Comparison of ENCODE assay signal across 17 mouse cellular contexts in genomic region chr7:29048615-29049014, GRCm38 (mm10).
DNase-seq lines count a peak whose midpoint lies in the region; ATAC-seq and TF ChIP-seq lines count a peak whose summit lies in the region.
"Had no signal": no experiment of that assay in that cellular context is flagged by ENCODE, and none has a peak within 500 bp of the region (broad histone marks: within the 10 kb centered on the region; RNA-seq: fewer than 3 reads in every experiment).

No protein-coding gene starts in this region.

- TF ChIP-seq POLR2A in myocyte (IDR thresholded peaks at IDR 0.05; ENCODE audit: insufficient read length, low read depth), result no peak

- no peak overlapping the region for H3ac ChIP-seq in myocyte (ENCODE audit: control insufficient read depth, insufficient read length)

- no peak overlapping the region for H3K4me2 ChIP-seq in forebrain, postnatal 0 days (ENCODE audit: low read depth)
- no peak overlapping the region for H3K4me2 ChIP-seq in forebrain, embryonic 15.5 days (replicated peaks)
- no peak overlapping the region for H3K4me2 ChIP-seq in myocyte (ENCODE audit: low read depth)
- H3K4me2 ChIP-seq in intestine, embryonic 16.5 days (ENCODE audit: low read depth, low read length), result no peak overlapping the region
- H3K4me2 ChIP-seq: forebrain, embryonic 13.5 days; heart, embryonic 12.5 days; hindbrain, embryonic 14.5 days had no signal

- H3K36me3 ChIP-seq in forebrain, postnatal 0 days (ENCODE audit: insufficient read depth), result no peaks in the 10 kb centered on the region
- H3K36me3 ChIP-seq in forebrain, embryonic 15.5 days, result no peaks in the 10 kb centered on the region
- peaks cover 4% of the 10 kb centered on the region for H3K36me3 ChIP-seq in myocyte (ENCODE audit: control insufficient read depth, insufficient read depth)
- no peaks in the 10 kb centered on the region for H3K36me3 ChIP-seq in intestine, embryonic 16.5 days (ENCODE audit: control insufficient read depth, insufficient read depth, low read length)
- H3K36me3 ChIP-seq: embryonic facial prominence, embryonic 10.5 days; heart, embryonic 12.5 days; hindbrain, embryonic 10.5 days had no signal

- no peak overlapping the region for H3K27ac ChIP-seq in forebrain, postnatal 0 days (ENCODE audit: low read depth, low read length)
- H3K27ac ChIP-seq in forebrain, embryonic 15.5 days (replicated peaks), result no peak overlapping the region
- H3K27ac ChIP-seq in intestine, embryonic 16.5 days (ENCODE audit: low read length), result no peak overlapping the region
- H3K27ac ChIP-seq: embryonic facial prominence, embryonic 10.5 days; forebrain, embryonic 13.5 days; hindbrain, embryonic 10.5 days; hindbrain, embryonic 14.5 days had no signal

- H3K4me3 ChIP-seq in forebrain, postnatal 0 days (ENCODE audit: low read depth, low read length), result no peak overlapping the region
- H3K4me3 ChIP-seq in forebrain, embryonic 15.5 days, result no peak overlapping the region
- no peak overlapping the region for H3K4me3 ChIP-seq in myocyte
- H3K4me3 ChIP-seq in intestine, embryonic 16.5 days (ENCODE audit: low read length), result no peak overlapping the region
- H3K4me3 ChIP-seq: embryonic facial prominence, embryonic 10.5 days; forebrain, embryonic 13.5 days; heart, embryonic 12.5 days; hindbrain, embryonic 10.5 days had no signal

- H3K9ac ChIP-seq in forebrain, postnatal 0 days, result no peak overlapping the region
- no peak overlapping the region for H3K9ac ChIP-seq in forebrain, embryonic 15.5 days (replicated peaks)
- no peak overlapping the region for H3K9ac ChIP-seq in intestine, embryonic 16.5 days (ENCODE audit: low read depth, low read length)
- H3K9ac ChIP-seq: forebrain, embryonic 13.5 days; heart, embryonic 12.5 days; hindbrain, embryonic 14.5 days had no signal

- H3K79me2 ChIP-seq in myocyte (ENCODE audit: control insufficient read depth, insufficient read depth), result no peaks in the 10 kb centered on the region

- peaks cover 16% of the 10 kb centered on the region for H3K27me3 ChIP-seq in forebrain, postnatal 0 days (ENCODE audit: insufficient read depth, low read length)
- peaks cover 14% of the 10 kb centered on the region for H3K27me3 ChIP-seq in forebrain, embryonic 15.5 days
- no peaks in the 10 kb centered on the region for H3K27me3 ChIP-seq in myocyte (ENCODE audit: control insufficient read depth, insufficient read depth, insufficient read length)
- H3K27me3 ChIP-seq in intestine, embryonic 16.5 days (replicated peaks; ENCODE audit: control insufficient read depth, insufficient read depth, low read length), result peaks cover 18% of the 10 kb centered on the region

- DNase-seq in forebrain, postnatal 0 days, result no peak
- DNase-seq in thymus, postnatal 25 days, result peak; percentile 39
- DNase-seq in frontal cortex, postnatal 36 days (ENCODE audit: low spot score in 2 of 2), result no peak
- no peak for DNase-seq in spleen, postnatal 14 days (ENCODE audit: low spot score in 2 of 2)
- DNase-seq: adrenal gland, postnatal 25 days; cerebellum, adult 2 months; gastrocnemius, postnatal 10 days had no signal

- 82% methylated on average over 11 of the region's 11 CpGs for WGBS in forebrain, postnatal 0 days
- 85% methylated on average over 11 of the region's 11 CpGs for WGBS in forebrain, embryonic 15.5 days
- 83% methylated on average over 11 of the region's 11 CpGs for WGBS in intestine, embryonic 16.5 days

- ATAC-seq in forebrain, postnatal 0 days, result no peak
- no peak for ATAC-seq in forebrain, embryonic 15.5 days (replicated peaks)
- ATAC-seq in intestine, embryonic 16.5 days, result no peak
- ATAC-seq: activated CD4-positive, CD25-positive, alpha-beta regulatory T cell, adult 4 months; forebrain, embryonic 13.5 days; Patski had no signal

- H3K4me1 ChIP-seq in forebrain, postnatal 0 days (ENCODE audit: insufficient read depth), result no peaks in the 10 kb centered on the region
- H3K4me1 ChIP-seq in forebrain, embryonic 15.5 days, result peaks cover 7% of the 10 kb centered on the region; the same call in 1 of the 2 replicates
- H3K4me1 ChIP-seq in intestine, embryonic 16.5 days (ENCODE audit: control insufficient read depth, insufficient read depth, low read length), result peaks cover 7% of the 10 kb centered on the region

- TF ChIP-seq CTCF in forebrain, postnatal 0 days (IDR thresholded peaks at IDR 0.05; ENCODE audit: low read depth), result 0 out of 2 replicates have a peak, but pooled peaks have one; percentile 3

- H3K9me3 ChIP-seq in forebrain, postnatal 0 days (ENCODE audit: low read length), result no peaks in the 10 kb centered on the region
- no peaks in the 10 kb centered on the region for H3K9me3 ChIP-seq in forebrain, embryonic 15.5 days
- no peaks in the 10 kb centered on the region for H3K9me3 ChIP-seq in intestine, embryonic 16.5 days (ENCODE audit: control insufficient read depth, low read length)

TF ChIP-seq in myocyte, 11 proteins besides CTCF, POLR2A, EP300 and RAD21:
- no peak for TF ChIP-seq REST (IDR thresholded peaks at IDR 0.05; ENCODE audit: insufficient read depth, insufficient read length)
- TF ChIP-seq CEBPB (IDR thresholded peaks at IDR 0.05; ENCODE audit: insufficient read depth, poor library complexity, severe bottlenecking), result no peak
- no peak for TF ChIP-seq SRF (IDR thresholded peaks at IDR 0.05; ENCODE audit: control insufficient read depth, insufficient read length, low read depth)
- TF ChIP-seq POLR2AphosphoS2 (IDR thresholded peaks at IDR 0.05; ENCODE audit: insufficient read length, low read depth), result peak; percentile 11
